Mouse (Mus musculus): Measurements from ENCODE around the gene Knstrn. TPM values are rescaled to one million over a fixed set of nuclear protein-coding genes. Genes with fewer than 3 reads are reported as not detected.

Gene Knstrn
- total and polyA plus RNA-seq, 3 experiments = 80.6 to 138 (median 132) TPM

GRCm38 (mm10) chr2:118783663-118784062, 30.1 kb upstream of the Knstrn start:
- no peaks in the 10 kb centered on the region for H3K27me3 ChIP-seq (ENCODE audit: control insufficient read depth in 1 of 2, insufficient read depth in 2 of 2, low read length in 2 of 2)
- TF ChIP-seq MAFK (IDR thresholded peaks at IDR 0.05; ENCODE audit: borderline replicate concordance, low read depth, low read length) (no peak), UBTF (IDR thresholded peaks at IDR 0.05; ENCODE audit: borderline replicate concordance, insufficient read depth, low read depth, low read length) (no peak), BHLHE40 (IDR thresholded peaks at IDR 0.05; ENCODE audit: borderline replicate concordance, low read depth, low read length) (no peak), CHD1 (IDR thresholded peaks at IDR 0.05; ENCODE audit: low read depth, low read length) (no peak), POLR2A (IDR thresholded peaks at IDR 0.05; ENCODE audit: control insufficient read depth in 1 of 2, insufficient read depth in 1 of 2, low read depth in 1 of 2, low read length in 2 of 2, poor library complexity in 1 of 2) (no peak), ZC3H11A (IDR thresholded peaks at IDR 0.05; ENCODE audit: low read depth, low read length) (no peak), GATA1 (IDR thresholded peaks at IDR 0.05; ENCODE audit: low read depth, low read length) (no peak), TCF12 (IDR thresholded peaks at IDR 0.05; ENCODE audit: low read depth, low read length) (no peak), ELF1 (IDR thresholded peaks at IDR 0.05; ENCODE audit: low read depth, low read length) (no peak), CTCF (IDR thresholded peaks at IDR 0.05 in 2 of 3, conservative IDR thresholded peaks at IDR 0.05 in 1 of 3; ENCODE audit: control insufficient read depth in 1 of 3, insufficient read depth in 1 of 3, low read depth in 2 of 3, low read length in 3 of 3, poor library complexity in 1 of 3, severe bottlenecking in 1 of 3) (no peak), RCOR1 (IDR thresholded peaks at IDR 0.05; ENCODE audit: low read depth, low read length) (no peak), SMC3 (IDR thresholded peaks at IDR 0.05; ENCODE audit: low read depth, low read length) (no peak), POLR2AphosphoS5 (IDR thresholded peaks at IDR 0.05; ENCODE audit: borderline replicate concordance, low read depth, low read length) (no peak), HCFC1 (IDR thresholded peaks at IDR 0.05; ENCODE audit: low read depth, low read length) (no peak)

DNA sequence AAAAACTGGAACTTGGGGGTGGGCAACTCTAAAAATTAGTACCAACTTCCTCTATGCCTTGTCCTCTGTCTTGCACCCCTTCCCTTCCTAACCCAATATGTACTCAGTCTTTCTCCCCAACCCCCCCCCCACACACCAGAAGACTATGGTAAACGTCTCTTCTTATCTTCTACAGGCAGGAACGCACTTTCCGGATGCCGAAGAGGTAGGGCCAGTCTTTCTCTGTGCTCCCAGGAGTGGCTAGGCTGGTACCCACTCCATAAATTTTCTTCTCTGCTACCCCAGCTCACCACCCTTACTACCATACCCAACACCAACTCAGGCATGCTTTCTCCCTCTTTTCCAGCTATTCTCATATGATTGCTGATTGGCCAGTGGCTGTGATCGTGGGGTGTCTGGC, 27.3 kb upstream of the Knstrn start:
- Histone ChIP-seq H3K9me3 (replicated peaks; ENCODE audit: insufficient read depth, low read length) (no peaks in the 10 kb centered on the region), H3K9ac (ENCODE audit: control insufficient read depth, low read depth, low read length, poor library complexity, severe bottlenecking) (peak overlapping the region; percentile 30; the same call in 1 of the 2 replicates), H3K4me3 (ENCODE audit: control insufficient read depth in 1 of 2, insufficient read depth in 1 of 2, low read depth in 2 of 2, low read length in 2 of 2) (no peak overlapping the region), H3K27me3 (ENCODE audit: control insufficient read depth in 1 of 2, insufficient read depth in 2 of 2, low read length in 2 of 2) (no peaks in the 10 kb centered on the region), H3K4me1 (ENCODE audit: control insufficient read depth in 1 of 2, insufficient read depth in 2 of 2, low read length in 2 of 2) (peaks cover 17 to 36% of the 10 kb centered on the region in 2 experiments), H3K36me3 (ENCODE audit: control insufficient read depth in 1 of 2, insufficient read depth in 2 of 2, low read length in 2 of 2) (peaks cover 0 to 23% of the 10 kb centered on the region in 2 experiments; a peak in 2 of 4 replicates), H3K27ac (ENCODE audit: control insufficient read depth, low read depth, low read length) (peak overlapping the region; percentile 59), H3K79me2 (ENCODE audit: control insufficient read depth, insufficient read depth, low read length, poor library complexity) (no peaks in the 10 kb centered on the region; the same call in 1 of the 2 replicates)
- TF ChIP-seq UBTF (IDR thresholded peaks at IDR 0.05; ENCODE audit: borderline replicate concordance, insufficient read depth, low read depth, low read length) = no peak
- no peak for TF ChIP-seq RCOR1 (IDR thresholded peaks at IDR 0.05; ENCODE audit: low read depth, low read length)
- TF ChIP-seq TBP (IDR thresholded peaks at IDR 0.05; ENCODE audit: low read depth, low read length) = no peak
- no peak for TF ChIP-seq NELFE (IDR thresholded peaks at IDR 0.05; ENCODE audit: low read depth, low read length)
- TF ChIP-seq ETS1 (IDR thresholded peaks at IDR 0.05; ENCODE audit: low read depth, low read length) = no peak
- TF ChIP-seq SIN3A (IDR thresholded peaks at IDR 0.05; ENCODE audit: low read length) = no peak
- TF ChIP-seq EP300 (IDR thresholded peaks at IDR 0.05; ENCODE audit: low read depth in 1 of 2, low read length in 2 of 2) = peak in 1 of 2 experiments; percentile 85; a peak in 2 of 4 replicates
- no peak for TF ChIP-seq ZMIZ1 (IDR thresholded peaks at IDR 0.05; ENCODE audit: low read depth, low read length)
- no peak for TF ChIP-seq MXI1 (IDR thresholded peaks at IDR 0.05; ENCODE audit: low read depth, low read length)
- no peak for TF ChIP-seq MAFK (IDR thresholded peaks at IDR 0.05; ENCODE audit: borderline replicate concordance, low read depth, low read length)
- peak; percentile 77 for TF ChIP-seq TCF12 (IDR thresholded peaks at IDR 0.05; ENCODE audit: low read depth, low read length)
- TF ChIP-seq MAZ (IDR thresholded peaks at IDR 0.05; ENCODE audit: low read depth, low read length) = 0 out of 2 replicates have a peak, but pooled peaks have one; percentile 12
- TF ChIP-seq E2F4 (IDR thresholded peaks at IDR 0.05; ENCODE audit: borderline replicate concordance, low read depth, low read length) = no peak
- peak; percentile 50; the same call in 1 of the 2 replicates for TF ChIP-seq GATA1 (IDR thresholded peaks at IDR 0.05; ENCODE audit: low read depth, low read length)
- TF ChIP-seq MAX (IDR thresholded peaks at IDR 0.05; ENCODE audit: low read length) = no peak
- 0 out of 2 replicates have a peak, but pooled peaks have one; percentile 45 for TF ChIP-seq MYB (IDR thresholded peaks at IDR 0.05; ENCODE audit: low read depth, low read length)
- TF ChIP-seq HCFC1 (IDR thresholded peaks at IDR 0.05; ENCODE audit: low read depth, low read length) = no peak
- peak; percentile 71 for TF ChIP-seq TAL1 (IDR thresholded peaks at IDR 0.05; ENCODE audit: low read length)
- no peak for TF ChIP-seq GABPA (IDR thresholded peaks at IDR 0.05; ENCODE audit: low read depth, low read length)
- no peak for TF ChIP-seq CHD2 (IDR thresholded peaks at IDR 0.05; ENCODE audit: low read length)
- peak; percentile 64 for DNase-seq (ENCODE audit: low read depth, low spot score)

More at GRCm38 (mm10) chr2:118783663-118784062, 30.1 kb upstream of the Knstrn start:
- H3K36me3 ChIP-seq (ENCODE audit: control insufficient read depth in 1 of 2, insufficient read depth in 2 of 2, low read length in 2 of 2) = peaks cover 0 to 26% of the 10 kb centered on the region in 2 experiments; a peak in 2 of 4 replicates
- H3K9me3 ChIP-seq (replicated peaks; ENCODE audit: insufficient read depth, low read length) = no peaks in the 10 kb centered on the region
- H3K9ac ChIP-seq (ENCODE audit: control insufficient read depth, low read depth, low read length, poor library complexity, severe bottlenecking) = no peak overlapping the region
- no peak for DNase-seq (ENCODE audit: low read depth, low spot score)
- no peak overlapping the region for H3K4me3 ChIP-seq (ENCODE audit: control insufficient read depth in 1 of 2, insufficient read depth in 1 of 2, low read depth in 2 of 2, low read length in 2 of 2)
- H3K79me2 ChIP-seq (ENCODE audit: control insufficient read depth, insufficient read depth, low read length, poor library complexity) = no peaks in the 10 kb centered on the region; the same call in 1 of the 2 replicates
- H3K27ac ChIP-seq (ENCODE audit: control insufficient read depth, low read depth, low read length) = no peak overlapping the region
- H3K4me1 ChIP-seq (ENCODE audit: control insufficient read depth in 1 of 2, insufficient read depth in 2 of 2, low read length in 2 of 2) = peaks cover 19 to 45% of the 10 kb centered on the region in 2 experiments

Measured in MEL (cell line).